Mouse (Mus musculus): Measurements from ENCODE around the gene Ank3. TPM values are rescaled to one million over a fixed set of nuclear protein-coding genes. Genes with fewer than 3 reads are reported as not detected.

The Ank3 gene
- total and polyA plus RNA-seq, 2 experiments from 2014 or later = 56.7 to 267 TPM

DNA sequence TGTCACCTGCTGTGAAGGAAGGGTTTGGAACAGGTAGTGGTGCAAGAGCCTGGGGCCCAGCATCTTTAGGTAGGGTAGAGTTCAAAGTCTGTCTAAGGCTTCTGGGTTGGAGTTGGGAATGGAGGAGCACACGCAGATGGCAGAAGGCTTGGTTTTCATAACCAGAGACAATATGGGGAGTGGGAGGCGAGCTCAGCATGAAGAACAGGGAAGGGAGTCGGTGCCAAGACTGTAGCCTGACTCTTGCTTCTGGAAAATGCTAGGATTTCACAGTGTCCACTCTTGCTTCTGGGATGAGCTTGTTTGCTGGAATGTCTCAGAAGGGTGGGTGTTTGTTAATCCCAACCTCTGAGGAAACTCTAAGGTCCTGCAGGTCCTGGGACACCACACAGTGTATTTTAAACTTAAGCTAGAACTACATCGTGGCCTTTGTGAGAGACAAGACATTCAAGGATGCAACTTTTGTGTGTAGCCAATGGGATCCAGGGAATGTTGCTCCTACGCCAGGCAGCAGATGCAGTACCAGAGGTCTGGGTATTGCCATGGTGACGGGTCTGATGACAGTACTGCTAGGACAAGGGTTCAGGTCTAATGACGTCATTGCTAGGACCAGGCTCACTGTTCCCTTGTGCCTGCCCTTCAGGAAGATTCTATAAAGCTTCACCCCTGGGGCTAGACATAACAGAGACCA lies 222.3 kb downstream of the Ank3 start:
- H3K4me2 ChIP-seq (ENCODE audit: low read depth) = no peak overlapping the region
- no peaks in the 10 kb centered on the region for H3K4me1 ChIP-seq (ENCODE audit: insufficient read depth)
- no peaks in the 10 kb centered on the region for H3K36me3 ChIP-seq (ENCODE audit: insufficient read depth)
- no peaks in the 10 kb centered on the region for H3K27me3 ChIP-seq (ENCODE audit: insufficient read depth, low read length)
- no peak overlapping the region for H3K27ac ChIP-seq (ENCODE audit: low read depth, low read length)
- no peak overlapping the region for H3K4me3 ChIP-seq (ENCODE audit: low read depth, low read length)
- no peaks in the 10 kb centered on the region for H3K9me3 ChIP-seq (ENCODE audit: low read length)
- DNase-seq (no peak), ATAC-seq (no peak)
- H3K9ac ChIP-seq = no peak overlapping the region
- TF ChIP-seq CTCF (IDR thresholded peaks at IDR 0.05; ENCODE audit: low read depth) = no peak
- 72% methylated on average over 7 of the region's 7 CpGs for WGBS

DNA sequence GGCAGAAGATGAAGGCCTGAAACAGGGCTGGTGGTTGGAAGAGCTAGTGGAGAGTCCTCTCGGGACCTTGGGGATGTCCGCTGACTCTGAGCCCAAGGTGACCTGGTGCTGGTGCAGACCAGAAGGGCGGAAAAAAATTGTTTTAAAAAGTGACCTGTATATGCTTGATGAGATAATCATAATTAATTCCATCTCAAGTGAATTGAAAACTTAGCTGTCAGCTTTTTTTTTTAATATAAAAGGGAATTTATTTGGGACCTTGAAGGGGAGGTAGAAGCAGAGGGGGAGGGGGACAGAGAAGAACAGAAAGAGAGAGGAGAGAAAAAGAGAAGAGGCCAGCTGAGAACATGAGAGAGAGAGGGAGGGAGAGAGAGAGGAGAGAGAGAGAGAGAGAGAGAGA lies 229.2 kb downstream of the Ank3 start:
- no peak for TF ChIP-seq CTCF (IDR thresholded peaks at IDR 0.05; ENCODE audit: low read depth)
- H3K4me1 ChIP-seq (ENCODE audit: insufficient read depth) = peaks cover 13% of the 10 kb centered on the region; the same call in 1 of the 2 replicates
- H3K9me3 ChIP-seq (ENCODE audit: low read length) = no peaks in the 10 kb centered on the region
- H3K36me3 ChIP-seq (ENCODE audit: insufficient read depth) = no peaks in the 10 kb centered on the region
- ATAC-seq = no peak
- H3K27ac ChIP-seq (ENCODE audit: low read depth, low read length) = no peak overlapping the region
- no peak overlapping the region for H3K9ac ChIP-seq
- no peak overlapping the region for H3K4me3 ChIP-seq (ENCODE audit: low read depth, low read length)
- H3K27me3 ChIP-seq (ENCODE audit: insufficient read depth, low read length) = no peaks in the 10 kb centered on the region
- DNase-seq = no peak
- no peak overlapping the region for H3K4me2 ChIP-seq (ENCODE audit: low read depth)
- WGBS = 87% methylated on average over 3 of the region's 3 CpGs

GRCm38 (mm10) chr10:69628743-69629142 lies 230.2 kb downstream of the Ank3 start:
- Histone ChIP-seq H3K4me1 (ENCODE audit: insufficient read depth) (peaks cover 13% of the 10 kb centered on the region; the same call in 1 of the 2 replicates), H3K9ac (no peak overlapping the region), H3K4me3 (ENCODE audit: low read depth, low read length) (no peak overlapping the region), H3K9me3 (ENCODE audit: low read length) (no peaks in the 10 kb centered on the region), H3K4me2 (ENCODE audit: low read depth) (no peak overlapping the region), H3K27ac (ENCODE audit: low read depth, low read length) (no peak overlapping the region), H3K27me3 (ENCODE audit: insufficient read depth, low read length) (no peaks in the 10 kb centered on the region), H3K36me3 (ENCODE audit: insufficient read depth) (no peaks in the 10 kb centered on the region)
- TF ChIP-seq CTCF (IDR thresholded peaks at IDR 0.05; ENCODE audit: low read depth) = no peak
- DNase-seq (no peak), ATAC-seq (no peak)
- 60% methylated on average over 6 of the region's 6 CpGs for WGBS

DNA sequence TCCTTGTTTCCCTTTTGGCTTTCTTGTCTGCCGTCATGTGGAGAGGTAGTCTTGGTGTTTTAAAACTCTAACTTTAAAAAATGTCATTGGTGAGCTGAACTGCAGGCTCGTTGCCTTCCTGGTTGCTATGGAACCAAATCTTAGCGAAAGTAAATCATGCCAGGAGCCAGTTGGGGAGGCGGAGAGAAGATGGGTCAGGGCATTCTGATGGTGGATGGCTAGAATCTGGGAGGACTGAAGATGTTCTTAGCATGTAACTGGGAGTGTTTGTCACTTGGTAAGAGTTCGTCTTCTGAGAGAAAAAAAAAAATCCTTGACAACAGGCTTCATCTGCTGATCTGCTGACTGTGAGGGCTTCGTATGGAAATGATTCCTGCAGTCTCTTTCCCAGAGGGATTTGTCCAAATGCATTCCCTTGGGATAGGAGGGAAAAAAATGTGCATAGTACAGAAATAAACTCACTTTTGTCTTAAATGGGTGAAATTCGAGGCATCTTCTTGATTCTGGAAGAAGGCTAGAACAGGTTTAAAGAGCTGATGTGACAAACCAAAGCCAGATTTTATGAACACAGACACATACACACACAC lies 232.3 kb downstream of the Ank3 start:
- H3K36me3 ChIP-seq (ENCODE audit: insufficient read depth) = no peaks in the 10 kb centered on the region
- ATAC-seq (peak; percentile 32; the same call in 1 of the 2 replicates), DNase-seq (peak; percentile 38)
- H3K27ac ChIP-seq (ENCODE audit: low read depth, low read length) = peak overlapping the region; percentile 67
- H3K27me3 ChIP-seq (ENCODE audit: insufficient read depth, low read length) = no peaks in the 10 kb centered on the region
- 0 out of 2 replicates have a peak overlapping the region, but pooled peaks have one; percentile 11 for H3K9ac ChIP-seq
- no peak for TF ChIP-seq CTCF (IDR thresholded peaks at IDR 0.05; ENCODE audit: low read depth)
- H3K4me2 ChIP-seq (ENCODE audit: low read depth) = peak overlapping the region; percentile 22; the same call in 1 of the 2 replicates
- no peak overlapping the region for H3K4me3 ChIP-seq (ENCODE audit: low read depth, low read length)
- 26% methylated on average over 7 of the region's 7 CpGs for WGBS
- H3K9me3 ChIP-seq (ENCODE audit: low read length) = no peaks in the 10 kb centered on the region
- H3K4me1 ChIP-seq (ENCODE audit: insufficient read depth) = peaks cover 26% of the 10 kb centered on the region

DNA sequence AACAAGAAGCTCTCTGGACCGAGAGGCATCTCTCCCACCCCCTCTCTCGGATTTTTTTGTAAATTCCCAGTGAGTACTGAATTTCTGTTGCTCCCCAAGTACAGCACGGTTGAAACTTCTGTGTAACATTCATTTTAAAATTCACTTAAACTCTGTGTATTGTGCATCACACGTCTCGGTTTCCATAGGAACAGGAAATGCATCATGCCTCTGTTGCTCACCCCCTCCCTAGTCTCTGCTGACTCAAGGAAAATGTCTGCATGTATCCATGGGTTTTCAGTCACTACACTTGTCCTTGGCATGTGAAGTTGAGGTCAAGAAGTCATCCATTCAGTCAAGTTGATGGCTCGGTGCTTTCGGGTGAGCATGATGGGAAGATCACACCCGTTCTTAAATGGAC lies 234.3 kb downstream of the Ank3 start:
- DNase-seq = no peak
- H3K9ac ChIP-seq = no peak overlapping the region
- H3K4me3 ChIP-seq (ENCODE audit: low read depth, low read length) = no peak overlapping the region
- H3K27me3 ChIP-seq (ENCODE audit: insufficient read depth, low read length) = no peaks in the 10 kb centered on the region
- peaks cover 30% of the 10 kb centered on the region for H3K4me1 ChIP-seq (ENCODE audit: insufficient read depth)
- H3K36me3 ChIP-seq (ENCODE audit: insufficient read depth) = no peaks in the 10 kb centered on the region
- no peaks in the 10 kb centered on the region for H3K9me3 ChIP-seq (ENCODE audit: low read length)
- no peak overlapping the region for H3K27ac ChIP-seq (ENCODE audit: low read depth, low read length)
- WGBS = 75% methylated on average over 8 of the region's 8 CpGs
- ATAC-seq = no peak
- TF ChIP-seq CTCF (IDR thresholded peaks at IDR 0.05; ENCODE audit: low read depth) = no peak
- H3K4me2 ChIP-seq (ENCODE audit: low read depth) = no peak overlapping the region

- H3K27ac ChIP-seq (ENCODE audit: low read depth, low read length) = peak overlapping the region; percentile 24; the same call in 1 of the 2 replicates
- DNase-seq (no peak), ATAC-seq (no peak)
- H3K9me3 ChIP-seq (ENCODE audit: low read length) = no peaks in the 10 kb centered on the region
- H3K4me3 ChIP-seq (ENCODE audit: low read depth, low read length) = no peak overlapping the region
- peaks cover 35% of the 10 kb centered on the region for H3K4me1 ChIP-seq (ENCODE audit: insufficient read depth)
- H3K27me3 ChIP-seq (ENCODE audit: insufficient read depth, low read length) = no peaks in the 10 kb centered on the region
- no peak for TF ChIP-seq CTCF (IDR thresholded peaks at IDR 0.05; ENCODE audit: low read depth)
- 0 out of 2 replicates have a peak overlapping the region, but pooled peaks have one; percentile 6 for H3K9ac ChIP-seq
- no peaks in the 10 kb centered on the region for H3K36me3 ChIP-seq (ENCODE audit: insufficient read depth)
- 49% methylated on average over 5 of the region's 5 CpGs for WGBS
- no peak overlapping the region for H3K4me2 ChIP-seq (ENCODE audit: low read depth)
Measured at GRCm38 (mm10) chr10:69634891-69635290, 236.3 kb downstream of the Ank3 start.

Data from forebrain, postnatal 0 days (tissue).